Comparison of ENCODE assay signal across 8 mouse cellular contexts in genomic region chr3:100160682-100161445, GRCm38 (mm10). TPM values are rescaled to one million over a fixed set of nuclear protein-coding genes. Genes with fewer than 3 reads are reported as not detected.
DNase-seq lines count a peak whose midpoint lies in the region; ATAC-seq and TF ChIP-seq lines count a peak whose summit lies in the region.

No protein-coding gene starts in this region.

- ATAC-seq in hindbrain, embryonic 12.5 days (ENCODE audit: low FRiP score) = no peak

- peak overlapping the region; percentile 96; the same call in 1 of the 2 replicates for H3K9ac ChIP-seq in ES-E14 (ENCODE audit: insufficient read depth, low read depth, low read length, poor library complexity, severe bottlenecking)
- H3K9ac ChIP-seq in hindbrain, embryonic 12.5 days = peak overlapping the region; percentile 69; the same call in 1 of the 2 replicates

- 84% methylated on average over 15 of the region's 15 CpGs for WGBS in heart, embryonic 10.5 days
- WGBS in hindbrain, embryonic 12.5 days = 88% methylated on average over 15 of the region's 15 CpGs

- H3K27me3 ChIP-seq in heart, embryonic 10.5 days (ENCODE audit: insufficient read depth, poor library complexity, severe bottlenecking) = no peaks in the 10 kb centered on the region
- H3K27me3 ChIP-seq in hindbrain, embryonic 12.5 days = no peaks in the 10 kb centered on the region
- no peaks in the 10 kb centered on the region for H3K27me3 ChIP-seq in megakaryocyte, embryonic 14.5 days (replicated peaks)

- in situ Hi-C loops in ES-E14 (cut with MboI; ENCODE audit: low sequenced_read_pairs in 2 of 2, unreplicated experiment in 2 of 2) = loop anchor here in 1 of 2 experiments (25.0 kb wide), 1 partner anchor 1426 kb away; no protein-coding TSS in a partner anchor

- peak overlapping the region; percentile 80 for H3K4me2 ChIP-seq in hindbrain, embryonic 12.5 days (replicated peaks)

- H3K36me3 ChIP-seq in heart, embryonic 10.5 days = peaks cover 36% of the 10 kb centered on the region
- peaks cover 29% of the 10 kb centered on the region for H3K36me3 ChIP-seq in ES-E14 (ENCODE audit: control insufficient read depth, insufficient read depth, low read length, poor library complexity, severe bottlenecking)
- peaks cover 32% of the 10 kb centered on the region for H3K36me3 ChIP-seq in hindbrain, embryonic 12.5 days
- peaks cover 51% of the 10 kb centered on the region for H3K36me3 ChIP-seq in megakaryocyte, embryonic 14.5 days (replicated peaks; ENCODE audit: low read length)

- peak overlapping the region; percentile 88 for H3K4me3 ChIP-seq in heart, embryonic 10.5 days
- peak overlapping the region; percentile 94 to 98; a peak in 3 of 4 replicates for H3K4me3 ChIP-seq in ES-E14 (ENCODE audit: insufficient read depth in 1 of 2, low read depth in 1 of 2, low read length in 2 of 2, poor library complexity in 1 of 2, severe bottlenecking in 1 of 2)
- H3K4me3 ChIP-seq in hindbrain, embryonic 12.5 days = peak overlapping the region; percentile 79
- H3K4me3 ChIP-seq in megakaryocyte, embryonic 14.5 days (replicated peaks) = peak overlapping the region; percentile 98

- no peak for DNase-seq in heart, embryonic 10.5 days (ENCODE audit: low spot score)
- DNase-seq in heart, postnatal 14 days = no peak
- no peak for DNase-seq in ES-E14 (ENCODE audit: low read depth, low spot score)
- DNase-seq in thymus, postnatal 14 days = no peak
- DNase-seq in c-Kit-positive CD71-positive TER-119-positive erythroid progenitor cells, embryonic 14.5 days (ENCODE audit: low spot score) = no peak
- no peak for DNase-seq in spleen, adult 18-20 months

- peak overlapping the region; percentile 90; the same call in 1 of the 2 replicates for H3K27ac ChIP-seq in heart, embryonic 10.5 days
- no peak overlapping the region for H3K27ac ChIP-seq in ES-E14 (ENCODE audit: insufficient read depth, low read depth, low read length, poor library complexity, severe bottlenecking)
- H3K27ac ChIP-seq in hindbrain, embryonic 12.5 days = no peak overlapping the region

- H3K4me1 ChIP-seq in heart, embryonic 10.5 days = peaks cover 9% of the 10 kb centered on the region
- peaks cover 0 to 3% of the 10 kb centered on the region in 2 experiments; a peak in 1 of 4 replicates for H3K4me1 ChIP-seq in ES-E14 (ENCODE audit: control insufficient read depth in 2 of 2, insufficient read depth in 2 of 2, low read length in 2 of 2, poor library complexity in 1 of 2)
- peaks cover 19% of the 10 kb centered on the region for H3K4me1 ChIP-seq in hindbrain, embryonic 12.5 days
- H3K4me1 ChIP-seq in megakaryocyte, embryonic 14.5 days = peaks cover 26% of the 10 kb centered on the region

- H3K9me3 ChIP-seq in heart, embryonic 10.5 days = no peaks in the 10 kb centered on the region
- no peaks in the 10 kb centered on the region for H3K9me3 ChIP-seq in ES-E14 (ENCODE audit: control insufficient read depth, insufficient read depth, low read depth, low read length)
- no peaks in the 10 kb centered on the region for H3K9me3 ChIP-seq in hindbrain, embryonic 12.5 days (replicated peaks)
- no peaks in the 10 kb centered on the region for H3K9me3 ChIP-seq in megakaryocyte, embryonic 14.5 days

- intact Hi-C loops in heart, postnatal 14 days (cut with DNase I) = no loop called here

TF ChIP-seq in ES-E14, 5 proteins besides CTCF, POLR2A, EP300 and RAD21:
- TF ChIP-seq HCFC1 (IDR thresholded peaks at IDR 0.05; ENCODE audit: borderline replicate concordance, insufficient read depth, low read length) (no peak), ZC3H11A (IDR thresholded peaks at IDR 0.05; ENCODE audit: borderline replicate concordance, low read depth, low read length) (no peak), ZNF384 (IDR thresholded peaks at IDR 0.05; ENCODE audit: low read depth, low read length) (no peak), MAFK (IDR thresholded peaks at IDR 0.05; ENCODE audit: insufficient read depth, low read depth, low read length) (no peak), CHD2 (IDR thresholded peaks at IDR 0.05; ENCODE audit: low read depth, low read length) (no peak)

RNA-seq across cellular contexts. Expression of gene Gdap2, which starts 1.3 kb away (rescaled TPM):
- 24.9 and 25.4 TPM in 2 replicates for polyA plus RNA-seq in heart, embryonic 10.5 days (2016; fragmentation: Nextera tagmentation; extraction: Ambion mirVana)
- total RNA-seq in heart, postnatal 14 days (2021) = 10 to 100 TPM; 12.1 to 13.6 TPM
- total RNA-seq in ES-E14 (2012; rRNA removed) = 8.8 and 13.9 TPM in 2 replicates
- polyA plus RNA-seq in hindbrain, embryonic 12.5 days (2016; fragmentation: Nextera tagmentation; extraction: Ambion mirVana) = 37.6 and 42.1 TPM in 2 replicates
- 0.51 TPM in 1 of 2 replicates, not detected in the other for polyA plus RNA-seq in megakaryocyte, embryonic 14.5 days (2012; ENCODE audit: insufficient read depth, low replicate concordance)

RNA-seq across cellular contexts. Expression of gene Wdr3, which starts 1.3 kb away (rescaled TPM):
- 36.8 and 43.8 TPM in 2 replicates for polyA plus RNA-seq in heart, embryonic 10.5 days (2016; fragmentation: Nextera tagmentation; extraction: Ambion mirVana)
- 10 to 100 TPM; 11.8 to 13.7 TPM for total RNA-seq in heart, postnatal 14 days (2021)
- 69.8 and 89.8 TPM in 2 replicates for total RNA-seq in ES-E14 (2012; rRNA removed)
- polyA plus RNA-seq in hindbrain, embryonic 12.5 days (2016; fragmentation: Nextera tagmentation; extraction: Ambion mirVana) = 45.1 and 45.7 TPM in 2 replicates
- 0.89 and 3.7 TPM in 2 replicates for polyA plus RNA-seq in megakaryocyte, embryonic 14.5 days (2012; ENCODE audit: insufficient read depth, low replicate concordance)

Comparison
In these comparisons a context has a peak if more than half of its experiments do, and no peak if none do; other contexts are left out.
1. RNA of gene Gdap2, which starts 1.3 kb away (polyA plus RNA-seq): 37.6 to 42.1 TPM in hindbrain, embryonic 12.5 days and 24.9 to 25.4 TPM in heart, embryonic 10.5 days; 0.51 TPM in megakaryocyte, embryonic 14.5 days; every median in the first group is over 10 times any median in the second.
2. Peak in every context shown above with its lines, with median percentiles within 50 percentile points of each other: H3K4me3 ChIP-seq.